Mouse (Mus musculus) cerebellum, postnatal 10 days (tissue): ENCODE measurements around the gene Cirbp.

Experiments
- DNase-seq, 2 experiments: peaks; one replicate each; pipeline ENCODE4 v3.0.0; 2021; ENCODE audit warnings: mixed read lengths in 2 of 2

The Cirbp gene

GRCm38 (mm10) chr10:80138553-80139438 lies 27.0 kb upstream of the Cirbp start, which contains the start of gene Atp5d:
Gene Atp5d, plus strand, starts transcription at chr10:80138632.
- DNase-seq: peak; percentile 83 to 88

- no peak for DNase-seq
Measured at GRCm38 (mm10) chr10:80139439-80139775, 26.4 kb upstream of the Cirbp start.

GRCm38 (mm10) chr10:80139975-80140665 lies 25.7 kb upstream of the Cirbp start:
- no peak for DNase-seq

GRCm38 (mm10) chr10:80140666-80141035 lies 25.1 kb upstream of the Cirbp start, which contains the start of gene Cbarp:
Gene Cbarp, minus strand, starts transcription at chr10:80140835.
- DNase-seq: no peak

- peak; percentile 97 to 99 for DNase-seq
Measured at GRCm38 (mm10) chr10:80141243-80141642, 24.5 kb upstream of the Cirbp start.

GRCm38 (mm10) chr10:80141786-80142529 lies 23.8 kb upstream of the Cirbp start:
- peak; percentile 96 to 98 for DNase-seq

GRCm38 (mm10) chr10:80142530-80142925 lies 23.3 kb upstream of the Cirbp start:
- DNase-seq: no peak

- no peak for DNase-seq
Measured at GRCm38 (mm10) chr10:80143664-80144063, 22.1 kb upstream of the Cirbp start.

GRCm38 (mm10) chr10:80144159-80144558 lies 21.6 kb upstream of the Cirbp start:
- DNase-seq: no peak

- DNase-seq: peak; percentile 90 to 93
Measured at GRCm38 (mm10) chr10:80144864-80145838, 20.6 kb upstream of the Cirbp start.

- peak; percentile 64 to 66 for DNase-seq
Measured at GRCm38 (mm10) chr10:80145896-80146295, 19.9 kb upstream of the Cirbp start.

- DNase-seq: no peak
Measured at GRCm38 (mm10) chr10:80146568-80147011, 19.2 kb upstream of the Cirbp start.

GRCm38 (mm10) chr10:80147146-80147718 lies 18.6 kb upstream of the Cirbp start:
- DNase-seq: no peak

GRCm38 (mm10) chr10:80147719-80148601 lies 17.8 kb upstream of the Cirbp start, which contains the start of gene Midn:
Gene Midn, plus strand, starts transcription at chr10:80148272.
- peak; percentile 86 to 87 for DNase-seq

- peak; percentile 97 to 98 for DNase-seq
Measured at GRCm38 (mm10) chr10:80148610-80149290, 17.0 kb upstream of the Cirbp start.

GRCm38 (mm10) chr10:80149291-80150225 lies 16.2 kb upstream of the Cirbp start:
- DNase-seq: peak; percentile 99 to 100

- DNase-seq: peak; percentile 86
Measured at GRCm38 (mm10) chr10:80150226-80151210, 15.3 kb upstream of the Cirbp start.
